Mouse (Mus musculus) embryo, embryonic 10 days (tissue): Measurements from ENCODE around the gene Ufsp1.
"Not testable (repeated sequence)": the region's sequence is repeated elsewhere in the genome, so short reads cannot be mapped to it uniquely, and the experiment has no call there.

Source experiments
- DNase-seq: peaks from one replicate; pipeline ENCODE4 v3.0.0-alpha.2; 2015; ENCODE audit warnings: low spot score

Gene Ufsp1

GRCm38 (mm10) chr5:137293839-137294743 lies at the start of gene Ufsp1:
Gene Ufsp1, plus strand, starts transcription at chr5:137294629.
- peak; percentile 93 for DNase-seq

DNA sequence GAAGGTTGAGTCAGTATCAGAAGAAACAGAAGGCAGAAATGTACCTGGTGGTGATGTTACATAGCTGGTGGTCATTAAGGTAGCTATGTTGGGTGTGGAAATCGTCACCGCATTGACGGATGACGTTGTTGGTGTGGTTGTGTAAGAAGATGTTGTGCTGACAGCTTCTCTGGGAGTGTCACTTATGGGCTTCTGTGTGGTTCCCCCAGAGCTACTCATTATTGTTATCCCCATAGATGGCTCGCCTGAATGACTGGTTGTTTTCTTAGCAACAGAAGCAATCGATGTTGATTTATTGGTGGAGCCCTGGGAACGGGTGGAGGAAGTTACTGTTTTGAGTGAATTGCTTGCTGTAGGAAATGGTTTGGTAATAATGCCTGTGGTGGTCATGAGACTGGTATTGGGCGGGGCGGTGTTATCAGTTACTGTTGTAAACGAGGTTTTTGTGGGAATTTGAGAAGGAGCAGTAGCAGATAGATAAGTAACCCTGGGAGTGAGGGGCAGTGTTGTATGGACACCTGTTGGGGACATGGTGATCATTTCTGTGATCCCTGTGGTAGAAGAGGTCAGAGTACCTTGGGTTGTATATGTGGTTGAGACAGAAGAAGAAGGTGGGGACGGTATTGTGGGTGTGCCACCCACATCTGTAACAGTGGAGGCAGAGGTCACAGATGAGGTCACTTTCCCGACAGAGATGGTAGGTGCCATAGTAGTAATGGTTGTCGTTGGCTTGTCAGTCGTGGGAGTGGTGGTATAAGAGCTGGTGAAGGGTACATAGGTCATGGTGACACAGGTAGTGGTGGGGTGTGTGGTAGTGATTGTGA lies 30.3 kb upstream of the Ufsp1 start:
- no peak for DNase-seq

DNA sequence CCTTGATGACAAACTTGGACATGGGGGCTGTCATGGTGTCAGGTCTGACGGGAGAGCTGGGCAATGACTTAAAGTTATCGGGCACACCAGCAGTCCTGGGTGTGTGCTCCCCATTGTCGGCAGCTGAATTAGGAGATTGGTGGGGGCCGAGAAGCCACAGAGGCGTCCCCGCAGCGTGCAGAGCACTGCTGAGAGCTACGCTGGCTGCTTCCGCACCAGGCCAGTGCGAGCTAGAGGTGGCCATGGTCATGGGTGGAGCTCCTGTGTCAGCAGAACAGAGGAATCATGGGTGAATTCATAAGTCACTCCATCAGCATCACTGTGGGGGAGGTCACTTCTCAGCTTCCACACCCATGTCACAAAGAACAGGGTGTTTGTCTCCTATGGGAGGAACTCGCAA lies 29.6 kb upstream of the Ufsp1 start:
- no peak for DNase-seq

DNA sequence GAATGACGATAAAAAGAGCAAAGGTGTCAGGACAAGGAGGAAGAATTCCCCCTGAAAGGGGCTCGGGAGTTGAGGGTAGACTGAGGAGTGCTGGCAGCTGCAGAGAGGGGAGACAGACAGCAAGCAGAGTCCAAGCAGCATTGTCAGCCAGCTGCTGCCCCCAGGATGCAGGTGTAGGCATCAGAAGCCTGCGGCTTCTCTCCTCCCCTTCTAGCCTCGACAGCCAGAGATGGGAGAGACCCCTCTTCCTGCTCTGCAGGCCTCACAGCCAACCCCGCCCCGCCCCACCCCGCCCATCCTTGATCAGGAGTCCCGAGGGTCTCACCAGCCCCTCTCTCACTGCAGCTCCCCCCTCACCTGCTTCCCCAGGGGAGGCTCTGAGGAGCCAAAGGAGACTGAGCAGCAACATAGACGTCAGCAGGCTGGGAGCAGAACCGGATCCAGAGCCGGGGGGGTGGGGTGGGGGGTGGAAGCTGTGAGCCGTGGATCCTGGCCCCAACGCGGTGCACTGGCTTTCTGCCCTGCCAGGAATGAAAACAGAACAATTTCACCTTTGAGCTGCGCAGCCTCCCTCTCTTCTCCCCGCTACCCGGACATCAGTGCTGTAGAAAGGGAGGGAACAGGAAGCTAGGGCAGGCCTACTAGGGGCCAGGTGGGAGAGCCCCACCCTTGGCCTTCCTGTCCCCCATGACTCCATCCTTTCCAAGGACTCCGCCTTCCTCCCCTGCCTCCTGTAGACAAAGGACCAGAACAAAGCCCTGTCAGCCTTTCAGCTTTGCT lies 26.1 kb upstream of the Ufsp1 start:
- no peak for DNase-seq

DNA sequence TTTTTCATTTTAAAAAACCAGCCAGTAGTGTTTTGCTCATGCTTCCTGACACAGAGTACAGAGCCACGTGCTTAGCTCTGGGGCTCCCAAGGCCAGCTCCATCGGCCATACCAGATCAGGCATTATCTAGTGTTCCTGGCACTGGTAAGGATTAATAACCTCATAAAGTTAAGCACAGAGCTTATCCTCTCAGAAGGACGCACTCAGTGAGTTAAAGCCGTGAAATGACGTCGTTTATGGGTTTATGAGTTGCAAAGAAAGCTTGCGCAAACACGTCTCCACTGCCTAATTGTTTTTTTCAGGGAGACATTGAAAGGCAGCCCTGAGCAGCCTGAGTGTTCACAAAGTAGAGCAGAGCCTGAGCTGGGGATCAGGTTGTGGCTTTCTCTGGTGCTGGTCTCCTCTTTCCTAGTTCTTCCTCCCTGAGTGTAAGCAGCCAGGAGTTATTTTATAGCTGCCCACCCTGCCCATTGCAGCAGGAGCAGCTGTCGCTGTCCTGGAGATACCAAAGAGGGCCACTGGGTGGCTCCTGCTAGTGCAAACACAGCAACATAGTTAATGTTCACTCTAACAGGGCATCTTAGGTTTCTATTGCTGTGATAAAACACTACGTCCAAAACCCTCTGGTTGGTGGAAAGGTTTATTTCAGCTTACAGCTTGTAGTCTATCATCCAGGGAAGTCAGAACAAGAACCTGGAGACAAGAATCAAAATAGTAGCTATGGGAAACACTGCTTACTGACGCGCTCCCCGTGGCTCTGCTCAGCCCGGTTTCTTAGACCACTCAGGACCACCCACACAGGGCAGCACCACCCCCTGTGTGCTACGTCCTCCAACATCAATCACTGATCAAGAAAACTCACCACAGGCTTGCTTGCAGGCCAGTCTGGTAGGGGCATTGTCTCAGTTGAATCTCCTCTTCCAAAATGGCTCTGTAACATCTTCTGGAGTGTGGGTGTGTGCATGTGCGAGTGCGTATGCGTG lies 16.8 kb upstream of the Ufsp1 start:
- DNase-seq: peak; percentile 58

- DNase-seq: not testable (repeated sequence)
Observed at GRCm38 (mm10) chr5:137284411-137284810, 10.0 kb upstream of the Ufsp1 start.

GRCm38 (mm10) chr5:137285045-137285444 lies 9.4 kb upstream of the Ufsp1 start:
- DNase-seq: no peak

DNA sequence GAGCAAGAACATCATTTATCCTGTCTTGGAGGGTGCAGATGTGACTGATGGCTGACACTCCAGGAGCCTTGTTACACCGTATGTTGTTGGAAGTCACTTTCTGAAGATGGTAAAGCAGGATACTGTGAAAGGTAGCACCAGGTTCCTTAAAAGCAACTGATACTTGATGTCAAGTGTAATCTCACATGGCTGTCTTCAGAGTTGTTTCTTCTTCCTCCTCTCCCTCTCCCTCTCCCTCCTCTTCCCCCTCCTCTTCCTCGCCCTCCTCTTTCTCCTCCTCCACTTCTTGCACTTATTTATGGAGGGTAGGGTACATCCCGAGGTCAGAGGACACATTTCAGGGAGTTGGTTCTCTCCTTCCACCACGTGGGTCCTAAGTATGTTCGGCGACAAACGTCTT lies 8.4 kb upstream of the Ufsp1 start:
- DNase-seq: no peak

GRCm38 (mm10) chr5:137286655-137287031 lies 7.8 kb upstream of the Ufsp1 start:
- DNase-seq: peak; percentile 95

- peak; percentile 77 for DNase-seq
Observed at GRCm38 (mm10) chr5:137287032-137287952, 7.1 kb upstream of the Ufsp1 start, which contains the start of gene Ache. Gene Ache, plus strand, starts transcription at chr5:137287519.

GRCm38 (mm10) chr5:137287953-137288743 lies 6.3 kb upstream of the Ufsp1 start:
- peak; percentile 37 for DNase-seq

GRCm38 (mm10) chr5:137288999-137289470 lies 5.4 kb upstream of the Ufsp1 start:
- peak; percentile 62 for DNase-seq

DNA sequence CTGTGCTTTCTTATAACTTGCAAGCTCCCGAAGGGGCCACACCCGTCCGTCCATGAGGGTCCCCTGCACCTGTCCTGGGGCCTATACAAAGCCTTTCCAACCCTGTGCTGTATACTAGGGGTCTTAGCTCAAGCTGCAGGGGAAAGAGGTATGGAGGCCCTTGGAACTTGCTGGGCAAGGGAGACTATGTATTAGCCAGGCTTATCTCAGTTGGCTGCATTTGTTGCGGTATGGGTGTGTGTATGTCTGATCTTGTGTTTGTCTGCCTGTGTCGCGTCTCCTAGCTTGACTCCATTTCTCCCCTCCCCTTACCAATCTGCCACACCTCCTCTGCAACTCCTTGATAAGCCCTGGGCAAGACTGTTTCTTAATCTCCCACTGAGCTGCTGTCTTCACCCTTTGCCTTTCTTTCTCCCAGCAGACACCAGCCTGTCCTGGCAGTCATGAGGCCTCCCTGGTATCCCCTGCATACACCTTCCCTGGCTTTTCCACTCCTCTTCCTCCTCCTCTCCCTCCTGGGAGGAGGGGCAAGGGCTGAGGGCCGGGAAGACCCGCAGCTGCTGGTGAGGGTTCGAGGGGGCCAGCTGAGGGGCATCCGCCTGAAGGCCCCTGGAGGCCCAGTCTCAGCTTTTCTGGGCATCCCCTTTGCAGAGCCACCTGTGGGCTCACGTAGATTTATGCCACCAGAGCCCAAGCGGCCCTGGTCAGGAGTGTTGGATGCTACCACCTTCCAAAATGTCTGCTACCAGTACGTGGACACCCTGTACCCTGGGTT lies 4.7 kb upstream of the Ufsp1 start:
- no peak for DNase-seq

GRCm38 (mm10) chr5:137290677-137291076 lies 3.8 kb upstream of the Ufsp1 start:
- DNase-seq: peak; percentile 80

DNA sequence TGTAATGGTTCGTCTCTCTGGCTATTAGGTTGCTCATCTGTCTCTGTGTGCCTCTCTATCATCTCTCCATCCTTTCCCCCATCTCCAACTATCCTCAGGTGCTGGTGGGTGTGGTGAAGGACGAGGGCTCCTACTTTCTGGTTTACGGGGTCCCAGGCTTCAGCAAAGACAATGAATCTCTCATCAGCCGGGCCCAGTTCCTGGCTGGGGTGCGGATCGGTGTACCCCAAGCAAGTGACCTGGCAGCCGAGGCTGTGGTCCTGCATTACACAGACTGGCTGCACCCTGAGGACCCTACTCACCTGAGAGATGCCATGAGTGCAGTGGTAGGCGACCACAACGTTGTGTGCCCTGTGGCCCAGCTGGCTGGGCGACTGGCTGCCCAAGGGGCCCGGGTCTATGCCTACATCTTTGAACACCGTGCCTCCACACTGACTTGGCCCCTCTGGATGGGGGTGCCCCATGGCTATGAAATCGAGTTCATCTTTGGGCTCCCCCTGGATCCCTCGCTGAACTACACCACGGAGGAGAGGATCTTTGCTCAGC lies 3.0 kb upstream of the Ufsp1 start:
- no peak for DNase-seq

DNA sequence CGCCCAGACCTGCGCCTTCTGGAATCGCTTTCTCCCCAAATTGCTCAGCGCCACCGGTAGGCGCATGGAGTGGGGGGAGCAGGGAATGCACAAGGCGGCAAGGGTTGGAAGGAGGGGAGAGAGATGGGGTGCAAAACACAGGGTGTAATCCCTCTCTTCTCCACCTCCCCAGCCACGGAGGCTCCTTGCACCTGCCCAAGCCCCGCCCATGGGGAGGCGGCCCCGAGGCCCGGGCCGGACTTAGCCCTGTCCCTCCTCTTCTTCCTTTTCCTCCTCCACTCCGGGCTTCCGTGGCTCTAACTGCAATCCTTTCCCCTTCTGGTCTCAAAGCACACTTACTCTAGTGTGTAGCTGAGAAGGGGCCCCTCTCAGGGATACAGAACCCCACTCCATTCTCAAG lies 1.1 kb upstream of the Ufsp1 start:
- peak; percentile 64 for DNase-seq

- no peak for DNase-seq
Observed at GRCm38 (mm10) chr5:137294744-137295093, 290 bp downstream of the Ufsp1 start.

DNA sequence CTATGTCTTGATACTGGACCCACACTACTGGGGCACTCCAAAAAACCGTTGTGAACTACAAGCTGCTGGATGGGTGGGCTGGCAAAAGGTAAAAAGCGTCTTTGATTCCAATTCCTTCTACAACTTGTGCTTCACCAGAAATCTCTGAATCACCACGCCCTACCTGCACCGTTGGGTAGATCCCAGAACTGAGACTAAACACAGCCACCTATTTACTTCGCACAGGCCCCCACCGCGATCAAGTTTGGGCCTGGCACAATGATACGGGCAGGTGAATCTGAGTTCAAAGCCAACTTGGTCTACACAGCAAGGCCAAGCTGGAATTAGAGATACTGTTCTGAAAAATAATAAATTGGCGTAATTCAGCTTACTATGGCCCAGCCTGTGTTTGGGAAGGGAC lies 867 bp downstream of the Ufsp1 start:
- no peak for DNase-seq
